Mouse (Mus musculus) spleen, adult 2 months (tissue): ENCODE data around the gene Pde1a.

ENCODE experiments used
- CTCF ChIP-seq: fragments of 200-500 bp; IDR thresholded peaks from 2 replicates; pipeline ENCODE4 v1.5.1; 2011; ENCODE audit warnings: mild to moderate bottlenecking, inconsistent platforms; ENCODE audit not compliant: insufficient read depth, insufficient read length, insufficient replicate concordance; ENCODE audit errors: extremely low read depth
- POLR2A ChIP-seq: fragments of 200-500 bp; IDR thresholded peaks from 2 replicates; pipeline ENCODE4 v1.6.1; 2011; ENCODE audit warnings: low read depth, low read length, inconsistent platforms

GRCm38 (mm10) chr2:80013060-80013459, 116.2 kb downstream of the Pde1a start:
- TF ChIP-seq CTCF (no peak), POLR2A (no peak)
